Mouse (Mus musculus): ENCODE measurements around the gene Ttll7. TPM values are rescaled to one million over a fixed set of nuclear protein-coding genes. Genes with fewer than 3 reads are reported as not detected.

The Ttll7 gene
- polyA plus RNA-seq, 1 experiment: not detected

DNA sequence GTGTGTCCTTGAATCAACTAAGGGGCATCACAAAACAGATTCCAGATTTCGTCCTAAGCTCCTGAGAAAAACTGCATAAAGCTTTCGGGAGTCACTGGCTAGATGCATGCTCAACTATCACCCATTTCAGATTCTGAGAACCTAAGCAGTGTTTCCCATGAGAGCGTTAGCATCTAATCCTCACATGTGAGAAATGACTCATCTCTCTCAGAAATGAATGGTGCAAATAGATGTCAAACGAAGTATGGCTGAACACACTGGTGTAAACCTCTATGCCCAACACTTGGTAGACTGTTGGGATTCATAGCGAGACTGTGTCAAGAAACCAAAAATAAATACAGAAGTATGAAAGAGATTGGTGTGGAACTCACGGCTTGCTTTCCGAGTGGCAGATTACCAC, 2.8 kb upstream of the Ttll7 start:
- no peaks in the 10 kb centered on the region for H3K4me1 ChIP-seq (ENCODE audit: control insufficient read depth, insufficient read depth, low read length)
- no peak for TF ChIP-seq POLR2A (IDR thresholded peaks at IDR 0.05; ENCODE audit: borderline replicate concordance, low read depth, low read length)
- TF ChIP-seq CTCF (IDR thresholded peaks at IDR 0.05; ENCODE audit: low read depth, low read length): no peak

DNA sequence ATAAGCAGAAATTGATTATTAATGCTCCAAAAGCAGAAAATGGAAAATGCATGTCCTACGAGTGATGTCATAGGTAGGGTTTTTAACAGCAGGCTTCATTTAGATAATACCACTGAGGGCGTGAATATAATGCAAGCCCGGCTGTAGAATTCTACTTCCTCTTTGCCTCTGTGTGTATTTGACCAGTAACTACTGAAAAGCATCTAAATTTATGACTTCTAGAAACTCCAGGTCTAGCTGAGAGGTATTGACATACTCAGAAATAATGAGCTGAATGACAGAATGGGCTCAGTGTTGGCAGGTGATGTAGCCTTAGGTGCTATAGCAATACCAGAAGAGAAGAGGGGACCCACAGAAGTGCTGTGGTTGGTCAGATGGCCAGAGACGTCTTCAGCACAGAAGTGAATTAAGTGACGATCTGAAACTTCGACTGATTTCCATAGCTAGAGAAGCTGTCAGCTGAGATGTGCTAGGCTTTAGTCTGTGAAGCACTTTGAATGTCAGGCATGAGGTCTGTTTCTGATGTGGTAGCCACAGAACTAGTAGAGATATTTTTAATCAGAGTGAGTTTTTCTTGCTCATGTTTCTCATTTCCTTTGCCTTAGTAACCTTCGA, 2.4 kb downstream of the Ttll7 start:
- no peak overlapping the region for H3K27ac ChIP-seq (ENCODE audit: insufficient read depth, low read depth, low read length)
- no peak overlapping the region for H3K4me3 ChIP-seq (ENCODE audit: insufficient read depth, low read length)
- TF ChIP-seq POLR2A (IDR thresholded peaks at IDR 0.05; ENCODE audit: borderline replicate concordance, low read depth, low read length) (no peak), CTCF (IDR thresholded peaks at IDR 0.05; ENCODE audit: low read depth, low read length) (no peak)
- H3K4me1 ChIP-seq (ENCODE audit: control insufficient read depth, insufficient read depth, low read length): no peaks in the 10 kb centered on the region

More for the DNA sequence above, 2.8 kb upstream of the Ttll7 start:
- H3K4me3 ChIP-seq (ENCODE audit: insufficient read depth, low read length): no peak overlapping the region
- H3K27ac ChIP-seq (ENCODE audit: insufficient read depth, low read depth, low read length): no peak overlapping the region

DNA sequence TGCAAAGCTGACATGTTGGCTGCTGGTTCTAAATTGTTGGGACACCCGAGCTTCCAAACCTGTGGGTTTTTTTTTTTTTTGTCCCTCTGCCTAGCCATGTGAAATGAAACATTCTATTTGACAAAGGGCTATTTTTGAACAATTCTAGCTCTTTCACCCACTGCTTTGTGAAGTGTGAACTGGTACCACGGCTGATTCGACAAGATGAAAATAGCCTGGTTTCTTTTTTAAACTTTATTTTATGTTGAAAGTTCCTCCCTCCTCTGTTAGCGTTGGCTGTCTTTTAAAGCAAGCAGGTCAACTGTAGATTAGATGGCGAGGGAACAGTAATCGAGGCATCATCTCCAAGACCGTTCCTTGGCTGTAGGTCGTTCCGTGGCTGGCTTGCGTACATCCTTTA, 5.2 kb downstream of the Ttll7 start:
- no peaks in the 10 kb centered on the region for H3K4me1 ChIP-seq (ENCODE audit: control insufficient read depth, insufficient read depth, low read length)
- no peak overlapping the region for H3K4me3 ChIP-seq (ENCODE audit: insufficient read depth, low read length)
- H3K27ac ChIP-seq (ENCODE audit: insufficient read depth, low read depth, low read length): no peak overlapping the region
- TF ChIP-seq CTCF (IDR thresholded peaks at IDR 0.05; ENCODE audit: low read depth, low read length): no peak
- TF ChIP-seq POLR2A (IDR thresholded peaks at IDR 0.05; ENCODE audit: borderline replicate concordance, low read depth, low read length): no peak

DNA sequence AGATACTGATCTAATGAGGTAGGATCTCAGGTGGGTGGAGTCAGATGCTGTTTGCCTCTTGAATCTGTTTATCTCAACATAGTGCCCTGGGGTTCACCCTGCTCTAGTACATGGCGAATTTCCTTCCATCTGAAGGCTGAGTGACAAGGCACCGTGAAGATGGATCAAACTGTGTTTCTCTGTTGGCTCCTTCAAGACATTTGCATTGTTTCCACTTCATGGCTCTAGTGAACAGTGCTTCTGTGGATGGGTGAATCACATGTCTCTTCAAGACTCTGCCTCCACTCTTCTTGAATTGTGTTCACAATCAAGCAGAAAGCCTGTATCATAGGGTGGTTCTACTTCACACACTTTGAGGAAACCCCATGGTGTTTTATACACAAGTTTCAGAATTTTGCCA, 8.1 kb downstream of the Ttll7 start:
- H3K4me3 ChIP-seq (ENCODE audit: insufficient read depth, low read length): no peak overlapping the region
- H3K4me1 ChIP-seq (ENCODE audit: control insufficient read depth, insufficient read depth, low read length): no peaks in the 10 kb centered on the region
- H3K27ac ChIP-seq (ENCODE audit: insufficient read depth, low read depth, low read length): no peak overlapping the region
- no peak for TF ChIP-seq CTCF (IDR thresholded peaks at IDR 0.05; ENCODE audit: low read depth, low read length)
- no peak for TF ChIP-seq POLR2A (IDR thresholded peaks at IDR 0.05; ENCODE audit: borderline replicate concordance, low read depth, low read length)

DNA sequence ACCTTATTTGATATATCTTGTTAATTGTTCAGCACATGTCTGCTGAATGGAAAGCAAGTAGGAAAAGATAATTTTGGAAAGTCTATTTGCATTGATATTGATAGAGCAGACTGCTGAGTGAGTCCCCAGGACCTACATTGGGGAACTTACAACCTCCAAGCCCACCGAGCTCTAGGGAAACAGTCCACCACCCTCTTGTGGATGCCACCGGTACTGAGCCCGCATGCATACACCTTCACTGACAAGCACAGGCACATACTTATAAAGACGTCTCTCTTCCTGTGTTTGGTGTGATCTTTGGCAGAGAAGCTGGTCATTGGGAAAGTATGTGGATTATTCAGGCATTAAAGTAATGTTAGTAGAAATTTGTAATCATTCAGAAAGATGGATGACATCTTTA, 14.4 kb downstream of the Ttll7 start:
- H3K27ac ChIP-seq (ENCODE audit: insufficient read depth, low read depth, low read length): no peak overlapping the region
- TF ChIP-seq CTCF (IDR thresholded peaks at IDR 0.05; ENCODE audit: low read depth, low read length) (no peak), POLR2A (IDR thresholded peaks at IDR 0.05; ENCODE audit: borderline replicate concordance, low read depth, low read length) (no peak)
- no peaks in the 10 kb centered on the region for H3K4me1 ChIP-seq (ENCODE audit: control insufficient read depth, insufficient read depth, low read length)
- no peak overlapping the region for H3K4me3 ChIP-seq (ENCODE audit: insufficient read depth, low read length)

DNA sequence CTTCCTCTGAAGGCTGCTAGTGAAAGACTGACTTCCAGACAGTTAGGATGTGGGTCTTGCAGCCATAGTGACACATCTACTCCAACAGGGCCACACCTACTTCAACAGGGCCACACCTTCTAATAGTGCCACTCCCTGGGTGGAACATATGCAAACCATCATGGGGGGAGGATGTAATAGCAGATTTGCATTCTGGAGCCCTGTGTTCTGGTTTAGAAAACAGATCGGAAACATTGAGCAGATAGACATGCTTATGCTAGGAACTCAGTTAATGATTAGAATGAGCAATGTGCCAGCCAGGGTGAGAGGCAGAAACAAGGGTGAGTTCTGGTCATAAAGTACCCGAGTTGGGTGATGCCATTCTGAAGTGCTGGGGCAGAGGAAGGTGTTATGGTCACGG, 19.8 kb downstream of the Ttll7 start:
- H3K4me1 ChIP-seq (ENCODE audit: control insufficient read depth, insufficient read depth, low read length): no peaks in the 10 kb centered on the region
- no peak overlapping the region for H3K27ac ChIP-seq (ENCODE audit: insufficient read depth, low read depth, low read length)
- no peak overlapping the region for H3K4me3 ChIP-seq (ENCODE audit: insufficient read depth, low read length)
- TF ChIP-seq CTCF (IDR thresholded peaks at IDR 0.05; ENCODE audit: low read depth, low read length) (no peak), POLR2A (IDR thresholded peaks at IDR 0.05; ENCODE audit: borderline replicate concordance, low read depth, low read length) (no peak)

DNA sequence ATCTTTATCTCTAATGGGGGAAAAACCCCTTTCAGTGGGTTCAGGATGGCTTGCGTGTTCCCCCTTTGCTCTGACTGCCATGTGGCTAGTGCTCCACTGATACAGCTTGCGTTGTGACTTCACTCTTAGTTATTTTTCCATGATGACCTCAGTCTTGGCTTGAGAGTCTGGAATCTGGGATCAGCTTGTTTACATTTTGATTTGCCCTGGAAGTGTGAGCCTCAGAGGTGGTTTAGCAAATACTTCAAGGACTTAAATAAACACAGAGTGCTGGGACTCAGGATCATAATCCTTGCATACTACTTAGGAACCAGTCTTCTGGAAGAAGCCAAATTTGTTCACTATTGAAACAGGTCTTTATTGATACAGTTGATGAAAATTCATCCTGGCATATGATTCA, 23.8 kb downstream of the Ttll7 start:
- Histone ChIP-seq H3K27ac (ENCODE audit: insufficient read depth, low read depth, low read length) (no peak overlapping the region), H3K4me3 (ENCODE audit: insufficient read depth, low read length) (no peak overlapping the region), H3K4me1 (ENCODE audit: control insufficient read depth, insufficient read depth, low read length) (no peaks in the 10 kb centered on the region)
- TF ChIP-seq POLR2A (IDR thresholded peaks at IDR 0.05; ENCODE audit: borderline replicate concordance, low read depth, low read length) (no peak), CTCF (IDR thresholded peaks at IDR 0.05; ENCODE audit: low read depth, low read length) (no peak)

DNA sequence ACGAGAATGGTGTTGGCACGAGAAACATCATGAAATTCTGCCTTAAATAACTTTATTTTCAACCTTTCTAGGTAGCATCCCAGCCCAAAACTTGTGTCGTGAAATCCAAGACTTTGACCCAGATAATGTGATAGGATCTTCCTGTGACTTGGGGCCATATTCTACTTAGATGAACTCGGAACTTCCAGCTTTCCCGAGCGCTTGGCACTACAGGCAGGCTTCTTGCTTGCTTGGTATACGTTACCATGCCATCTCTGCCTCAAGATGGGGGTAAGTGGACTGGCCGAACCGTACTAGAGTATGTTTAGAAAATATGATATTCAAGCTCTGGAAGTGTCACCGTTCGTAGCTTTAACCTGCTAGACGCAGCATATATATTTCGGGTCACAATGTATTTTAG, 41.8 kb downstream of the Ttll7 start:
- TF ChIP-seq CTCF (IDR thresholded peaks at IDR 0.05; ENCODE audit: low read depth, low read length): no peak
- TF ChIP-seq POLR2A (IDR thresholded peaks at IDR 0.05; ENCODE audit: borderline replicate concordance, low read depth, low read length): no peak
- H3K4me3 ChIP-seq (ENCODE audit: insufficient read depth, low read length): no peak overlapping the region
- no peaks in the 10 kb centered on the region for H3K4me1 ChIP-seq (ENCODE audit: control insufficient read depth, insufficient read depth, low read length)

DNA sequence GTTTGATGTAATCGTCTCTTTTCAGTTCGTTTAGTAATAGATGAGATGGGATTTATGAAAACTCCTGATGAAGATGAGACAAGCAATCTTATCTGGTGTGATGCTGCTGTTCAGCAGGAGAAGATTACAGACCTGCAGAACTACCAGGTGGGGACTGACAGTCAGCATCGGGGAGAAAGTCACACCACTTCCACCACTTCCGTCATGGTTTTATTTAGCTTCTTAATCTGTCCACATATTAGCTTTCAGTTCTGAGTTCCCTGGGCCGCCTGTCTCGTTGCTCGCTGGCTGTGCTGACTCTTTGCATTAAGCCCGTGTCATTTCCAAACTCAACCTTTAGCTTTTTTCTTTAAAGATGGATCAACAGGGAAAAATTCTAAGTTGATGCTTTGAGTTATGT, 44.4 kb downstream of the Ttll7 start:
- Histone ChIP-seq H3K27ac (ENCODE audit: insufficient read depth, low read depth, low read length) (no peak overlapping the region), H3K4me3 (ENCODE audit: insufficient read depth, low read length) (no peak overlapping the region), H3K4me1 (ENCODE audit: control insufficient read depth, insufficient read depth, low read length) (no peaks in the 10 kb centered on the region)
- TF ChIP-seq POLR2A (IDR thresholded peaks at IDR 0.05; ENCODE audit: borderline replicate concordance, low read depth, low read length) (no peak), CTCF (IDR thresholded peaks at IDR 0.05; ENCODE audit: low read depth, low read length) (no peak)

More for the DNA sequence above, 41.8 kb downstream of the Ttll7 start:
- H3K27ac ChIP-seq (ENCODE audit: insufficient read depth, low read depth, low read length): no peak overlapping the region

DNA sequence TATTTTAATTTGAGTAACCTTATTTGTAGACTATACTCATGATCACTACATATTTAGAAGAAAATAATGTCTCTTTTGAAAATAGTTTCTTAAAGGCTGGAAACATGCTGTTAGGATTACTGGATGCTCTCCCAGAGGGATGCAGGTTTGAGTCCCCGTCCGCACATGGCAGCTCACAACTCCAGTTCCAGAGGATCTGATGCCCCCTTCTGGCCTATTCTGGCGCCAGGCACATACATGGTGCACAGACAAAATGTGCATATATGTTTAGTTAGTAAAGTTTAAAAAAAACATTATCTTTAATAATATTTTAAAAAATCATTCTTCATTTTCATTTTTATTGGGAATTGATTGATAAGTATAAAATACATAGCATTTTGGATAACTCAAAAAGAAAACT, 47.9 kb downstream of the Ttll7 start:
- Histone ChIP-seq H3K4me3 (ENCODE audit: insufficient read depth, low read length) (no peak overlapping the region), H3K4me1 (ENCODE audit: control insufficient read depth, insufficient read depth, low read length) (no peaks in the 10 kb centered on the region), H3K27ac (ENCODE audit: insufficient read depth, low read depth, low read length) (no peak overlapping the region)
- TF ChIP-seq POLR2A (IDR thresholded peaks at IDR 0.05; ENCODE audit: borderline replicate concordance, low read depth, low read length) (no peak), CTCF (IDR thresholded peaks at IDR 0.05; ENCODE audit: low read depth, low read length) (no peak)

DNA sequence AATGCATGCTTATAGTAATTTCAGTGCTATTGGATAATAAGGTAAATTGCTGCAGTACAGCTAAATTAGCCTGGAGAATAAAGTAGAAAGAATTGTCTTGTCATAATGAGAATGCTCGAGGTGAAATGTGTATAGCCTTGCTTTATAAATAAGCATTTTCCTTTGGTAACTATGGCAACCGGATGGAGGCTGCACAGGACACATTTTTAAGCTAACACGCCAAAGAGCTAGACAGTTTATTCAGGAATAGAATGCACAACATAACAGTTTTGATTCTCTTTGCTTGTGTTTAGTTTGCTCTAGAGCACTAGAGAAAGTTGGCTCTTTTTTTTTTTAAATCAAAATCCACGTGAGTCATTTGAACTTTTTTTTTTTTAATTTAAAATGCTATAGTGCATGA, 49.6 kb downstream of the Ttll7 start:
- TF ChIP-seq CTCF (IDR thresholded peaks at IDR 0.05; ENCODE audit: low read depth, low read length): no peak
- TF ChIP-seq POLR2A (IDR thresholded peaks at IDR 0.05; ENCODE audit: borderline replicate concordance, low read depth, low read length): no peak
- no peak overlapping the region for H3K27ac ChIP-seq (ENCODE audit: insufficient read depth, low read depth, low read length)
- no peaks in the 10 kb centered on the region for H3K4me1 ChIP-seq (ENCODE audit: control insufficient read depth, insufficient read depth, low read length)
- H3K4me3 ChIP-seq (ENCODE audit: insufficient read depth, low read length): no peak overlapping the region
